Mouse (Mus musculus): ENCODE measurements around the gene Ssxb8.
A peak's percentile ranks its signal among the peaks of the same experiment; 100 is the strongest.
"Not testable (repeated sequence)": the region's sequence is repeated elsewhere in the genome, so short reads cannot be mapped to it uniquely, and the experiment has no call there.

The Ssxb8 gene

DNA sequence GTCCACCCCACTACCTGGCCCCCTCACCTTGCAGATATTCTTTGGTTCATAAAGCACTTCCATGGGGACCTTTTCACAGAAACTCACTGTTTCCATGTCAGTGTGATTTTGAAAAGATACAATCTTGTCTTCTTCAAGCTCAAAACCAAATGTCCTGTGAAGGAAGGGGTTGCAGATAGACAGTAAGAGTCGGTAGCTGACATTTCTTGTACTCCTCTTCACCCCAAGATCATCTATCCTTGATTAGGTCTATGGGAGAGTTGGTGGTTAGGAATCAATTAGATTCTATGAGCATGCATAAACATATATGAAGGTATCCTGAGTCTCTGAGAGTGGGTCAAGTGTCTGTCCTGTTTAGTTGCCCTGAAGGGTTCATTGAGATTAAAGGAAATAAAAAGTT lies at the start of gene Ssxb8:
Gene Ssxb8, minus strand, starts transcription at position 101 of the 400 bp plus-strand sequence.
- not testable (repeated sequence) for DNase-seq (ENCODE audit: low spot score in 2 of 2)

DNA sequence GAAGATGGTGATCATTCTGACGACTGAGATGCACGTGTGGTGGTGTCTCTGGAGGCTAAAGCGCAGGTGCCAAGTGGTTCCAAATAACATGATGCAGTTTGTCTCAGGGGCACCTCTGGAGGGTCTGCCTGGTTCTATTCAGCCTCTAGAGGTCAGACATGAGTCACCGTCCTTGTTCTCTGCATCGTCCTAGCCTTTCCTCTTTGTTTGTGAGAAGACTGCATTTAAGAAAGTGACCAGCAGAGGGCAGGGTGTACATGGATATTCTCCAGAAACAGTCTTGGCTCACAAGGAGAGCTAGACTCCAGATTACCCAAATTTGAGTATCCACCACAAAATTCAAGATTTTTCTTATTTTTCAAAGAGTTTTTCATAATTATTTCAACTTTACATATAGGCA lies 42.3 kb upstream of the Ssxb8 start:
- DNase-seq (ENCODE audit: low spot score in 2 of 2) = peak in 1 of 2 experiments; percentile 2

GRCm38 (mm10) chrX:8663085-8663484 lies 27.6 kb downstream of the Ssxb8 start:
- no peak for DNase-seq (ENCODE audit: low spot score in 2 of 2)

Measured in frontal cortex, postnatal 25 days (tissue).